Mouse (Mus musculus): Measurements from ENCODE around the gene Podn.

GRCm38 (mm10) chr4:108059601-108060379 is 36.5 kb downstream of the Podn start:
- no peak for TF ChIP-seq USF1 (IDR thresholded peaks at IDR 0.05; ENCODE audit: low read depth)
- TF ChIP-seq CTCF (IDR thresholded peaks at IDR 0.05; ENCODE audit: control insufficient read depth, insufficient read depth, insufficient read length) = no peak
- no peak for TF ChIP-seq FOSL1 (IDR thresholded peaks at IDR 0.05; ENCODE audit: insufficient read depth, low read length, poor library complexity, severe bottlenecking)
- TF ChIP-seq MAX (IDR thresholded peaks at IDR 0.05) = no peak
- TF ChIP-seq MYOG (IDR thresholded peaks at IDR 0.05; ENCODE audit: control insufficient read depth, extremely low read depth, insufficient read length) = no peak
- no peak for TF ChIP-seq CEBPB (IDR thresholded peaks at IDR 0.05; ENCODE audit: low read depth)
